Mouse (Mus musculus) kidney, postnatal 0 days (tissue): Measurements from ENCODE around the gene Xylt2. TPM values are rescaled to one million over a fixed set of nuclear protein-coding genes. Genes with fewer than 3 reads are reported as not detected.
A peak's percentile ranks its signal among the peaks of the same experiment; 100 is the strongest.

ENCODE experiments used
- ATAC-seq: fragments of 200-750 bp; cut with Nextera tagmentation; replicated peaks from 2 replicates; pipeline ENCODE4 v1.8.0; 2017; ENCODE audit warnings: low read depth, moderate number of reproducible peaks, moderate TSS enrichment, moderate library complexity; ENCODE audit not compliant: low FRiP score
- DNase-seq: peaks from one replicate; pipeline ENCODE4 v3.0.0-alpha.2; 2016; ENCODE audit warnings: low spot score
- H3K27ac ChIP-seq: fragments of 300-500 bp; sonication (generic); 2 replicates; pipeline ENCODE4 v1.5.1; 2014; ENCODE audit warnings: mild to moderate bottlenecking
- H3K27me3 ChIP-seq: fragments of 300-500 bp; sonication (generic); 2 replicates; pipeline ENCODE4 v1.6.1; 2014; ENCODE audit warnings: low read length, mixed read lengths; ENCODE audit not compliant: insufficient read depth
- H3K36me3 ChIP-seq: fragments of 300-500 bp; sonication (generic); 2 replicates; pipeline ENCODE4 v1.6.1; 2014; ENCODE audit warnings: low read length, mixed read lengths; ENCODE audit not compliant: insufficient read depth
- H3K4me1 ChIP-seq: fragments of 300-500 bp; sonication (generic); replicated peaks from 2 replicates; pipeline ENCODE4 v1.6.1; 2014; ENCODE audit warnings: antibody characterized with exemption, low read length, mixed read lengths; ENCODE audit not compliant: insufficient read depth
- H3K4me2 ChIP-seq: fragments of 300-500 bp; sonication (generic); 2 replicates; pipeline ENCODE4 v1.6.1; 2014; ENCODE audit warnings: mild to moderate bottlenecking, low read length, moderate library complexity, mixed read lengths
- H3K4me3 ChIP-seq: fragments of 300-500 bp; sonication (generic); replicated peaks from 2 replicates; pipeline ENCODE4 v1.5.1; 2014; ENCODE audit warnings: low read depth, low read length
- H3K9ac ChIP-seq: fragments of 300-500 bp; sonication (generic); 2 replicates; pipeline ENCODE4 v1.6.1; 2014; ENCODE audit warnings: low read depth, low read length
- H3K9me3 ChIP-seq: fragments of 300-500 bp; sonication (generic); replicated peaks from 2 replicates; pipeline ENCODE4 v1.6.1; 2016; ENCODE audit warnings: low read length, inconsistent platforms, mixed read lengths
- CTCF ChIP-seq: IDR thresholded peaks from 2 replicates; pipeline ENCODE4 v1.5.1; 2016; ENCODE audit warnings: antibody characterized with exemption, low read depth, mild to moderate bottlenecking, moderate library complexity
- WGBS: fragments of 180-500 bp; shearing (Covaris S2); extraction: QIAGEN DNeasy Blood & Tissue Kit; methylation state at CpG from one replicate; pipeline ENCODE4 v1.1.7; 2014; 5-methylcytosine and 5-hydroxymethylcytosine counted together
- polyA plus RNA-seq: library from polyadenylated mRNA; unstranded; fragments of >200 nt; fragmentation: Nextera tagmentation; extraction: Ambion mirVana; gene quantifications from 2 replicates; pipeline ENCODE4 v1.2.1, GENCODE M21; 2015

Gene Xylt2
- polyA plus RNA-seq, 1 experiment from 2014 or later: 21.4 TPM

DNA sequence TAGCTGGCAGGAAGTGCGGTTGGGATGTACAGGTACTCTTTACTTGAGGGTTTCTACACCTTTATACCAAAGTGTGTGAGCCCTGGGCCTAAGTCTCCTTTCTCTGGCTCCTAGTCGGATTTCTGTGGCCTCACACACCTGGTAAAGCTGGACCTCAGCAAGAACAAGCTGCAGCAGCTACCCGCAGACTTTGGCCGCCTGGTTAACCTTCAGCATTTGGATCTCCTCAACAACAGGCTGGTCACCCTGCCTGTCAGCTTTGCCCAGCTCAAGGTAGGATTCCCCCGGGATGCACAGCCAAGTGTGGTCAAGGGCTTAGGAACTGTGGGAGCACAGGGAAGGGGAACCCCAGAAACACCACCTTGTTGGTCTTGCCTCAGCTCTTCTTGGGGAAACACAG, 42.9 kb downstream of the Xylt2 start:
- H3K27me3 ChIP-seq: no peaks in the 10 kb centered on the region
- H3K4me3 ChIP-seq: no peak overlapping the region
- no peak for TF ChIP-seq CTCF
- H3K9me3 ChIP-seq: no peaks in the 10 kb centered on the region
- no peak overlapping the region for H3K4me2 ChIP-seq
- no peak for ATAC-seq
- peaks cover 65% of the 10 kb centered on the region for H3K36me3 ChIP-seq
- H3K4me1 ChIP-seq: peaks cover 8% of the 10 kb centered on the region; the same call in 1 of the 2 replicates
- H3K27ac ChIP-seq: no peak overlapping the region
- H3K9ac ChIP-seq: no peak overlapping the region
- DNase-seq: no peak
- 86% methylated on average over 5 of the region's 5 CpGs for WGBS

DNA sequence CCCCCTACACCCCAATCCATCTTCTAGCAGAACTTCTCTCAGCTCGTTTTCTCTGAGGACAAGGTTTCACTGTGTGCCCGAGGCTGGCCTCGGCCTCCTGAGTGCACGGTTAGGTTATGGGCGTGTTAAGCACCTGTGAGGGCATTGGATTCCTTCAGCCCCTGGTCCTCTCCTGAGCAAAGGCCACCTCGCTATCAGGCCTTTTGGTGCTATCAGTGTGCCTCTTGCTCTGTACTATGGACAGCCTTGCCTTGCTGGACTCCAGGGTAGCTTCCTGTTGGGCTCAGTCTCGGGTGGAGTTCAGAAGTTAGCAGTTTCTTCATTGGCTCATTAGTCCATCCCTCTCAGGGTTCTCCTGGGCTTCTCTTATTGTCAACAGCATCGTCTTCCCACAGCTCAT, 44.3 kb downstream of the Xylt2 start:
- TF ChIP-seq CTCF: no peak
- no peak overlapping the region for H3K4me3 ChIP-seq
- H3K36me3 ChIP-seq: peaks cover 51% of the 10 kb centered on the region
- H3K4me1 ChIP-seq: peaks cover 8% of the 10 kb centered on the region; the same call in 1 of the 2 replicates
- H3K9me3 ChIP-seq: no peaks in the 10 kb centered on the region
- DNase-seq (no peak), ATAC-seq (no peak)
- H3K9ac ChIP-seq: no peak overlapping the region
- WGBS: 81% methylated on average over 8 of the region's 8 CpGs
- no peak overlapping the region for H3K27ac ChIP-seq
- H3K27me3 ChIP-seq: no peaks in the 10 kb centered on the region
- H3K4me2 ChIP-seq: no peak overlapping the region

- no peak overlapping the region for H3K4me2 ChIP-seq
- DNase-seq: no peak
- no peak for ATAC-seq
- peaks cover 8% of the 10 kb centered on the region; the same call in 1 of the 2 replicates for H3K4me1 ChIP-seq
- no peaks in the 10 kb centered on the region for H3K9me3 ChIP-seq
- no peak overlapping the region for H3K27ac ChIP-seq
- peaks cover 42% of the 10 kb centered on the region for H3K36me3 ChIP-seq
- H3K27me3 ChIP-seq: no peaks in the 10 kb centered on the region
- no peak for TF ChIP-seq CTCF
- no peak overlapping the region for H3K9ac ChIP-seq
- H3K4me3 ChIP-seq: no peak overlapping the region
- WGBS: 92% methylated on average over 5 of the region's 5 CpGs
Observed at GRCm38 (mm10) chr11:94631969-94632368, 45.3 kb downstream of the Xylt2 start.

DNA sequence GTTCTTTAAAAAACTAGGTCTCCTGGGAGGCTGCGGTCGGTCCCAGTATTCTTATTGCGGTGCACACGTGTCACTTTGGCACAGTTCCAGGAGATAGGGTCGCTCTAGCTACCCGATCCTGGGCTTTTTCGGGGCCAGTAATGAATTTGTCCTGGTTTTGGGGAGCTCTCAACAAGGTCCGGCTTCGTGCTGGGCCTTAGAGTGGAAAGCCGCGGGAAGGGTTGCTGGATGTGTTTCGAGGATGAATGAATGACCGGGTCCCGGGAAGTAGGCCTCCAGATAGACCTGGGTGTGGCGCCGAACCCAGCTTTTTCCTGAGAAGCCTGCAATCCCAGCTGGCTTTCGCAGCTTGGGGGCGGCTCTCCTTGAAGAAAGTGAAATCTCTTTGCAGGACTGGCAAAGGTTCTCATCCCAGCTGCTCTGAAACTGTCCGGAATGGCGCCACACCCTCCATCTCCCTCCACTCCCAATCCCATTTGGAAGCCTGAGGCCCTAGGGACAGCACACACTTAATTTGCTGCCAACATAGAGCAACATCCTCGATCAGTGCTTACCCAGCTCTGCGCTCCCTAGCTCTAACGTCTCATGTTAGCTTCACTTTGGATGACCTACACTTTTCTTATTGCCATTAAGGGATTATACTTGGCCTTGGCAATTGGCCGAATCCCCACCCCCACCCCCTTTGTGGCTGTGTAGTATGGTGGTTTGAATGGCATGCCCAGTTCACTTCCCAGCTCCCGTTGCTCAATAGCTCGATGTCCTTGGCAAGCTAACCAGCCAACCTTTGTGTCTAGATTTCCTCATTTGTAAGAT, 46.9 kb downstream of the Xylt2 start:
- no peak for TF ChIP-seq CTCF
- Histone ChIP-seq H3K9ac (peak overlapping the region; percentile 93), H3K4me1 (peaks cover 8% of the 10 kb centered on the region; the same call in 1 of the 2 replicates), H3K4me2 (peak overlapping the region; percentile 94), H3K27me3 (no peaks in the 10 kb centered on the region), H3K36me3 (peaks cover 26% of the 10 kb centered on the region), H3K27ac (peak overlapping the region; percentile 76), H3K9me3 (no peaks in the 10 kb centered on the region), H3K4me3 (peak overlapping the region; percentile 94)
- 9% methylated on average over 26 of the region's 26 CpGs for WGBS
- DNase-seq (peak; percentile 32), ATAC-seq (peak; percentile 29; the same call in 1 of the 2 replicates)

DNA sequence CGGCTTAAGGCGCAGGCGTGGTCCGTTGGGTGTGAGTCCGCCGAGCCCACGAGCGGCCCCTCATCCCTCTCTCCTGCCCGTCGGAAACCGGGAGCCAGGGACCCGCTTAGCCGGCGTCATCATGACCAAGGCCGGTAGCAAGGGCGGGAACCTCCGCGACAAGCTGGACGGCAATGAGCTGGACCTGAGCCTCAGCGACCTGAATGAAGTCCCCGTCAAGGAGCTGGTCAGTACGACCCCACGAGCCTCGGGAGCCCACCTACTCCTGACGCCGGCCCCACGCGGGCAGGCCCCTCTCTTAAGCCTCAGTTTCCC, 47.5 kb downstream of the Xylt2 start:
- peaks cover 8% of the 10 kb centered on the region; the same call in 1 of the 2 replicates for H3K4me1 ChIP-seq
- TF ChIP-seq CTCF: no peak
- no peaks in the 10 kb centered on the region for H3K27me3 ChIP-seq
- peak overlapping the region; percentile 94 for H3K4me2 ChIP-seq
- WGBS: 1% methylated on average over 28 of the region's 28 CpGs
- ATAC-seq: peak; percentile 64
- peaks cover 20% of the 10 kb centered on the region for H3K36me3 ChIP-seq
- peak overlapping the region; percentile 93 for H3K9ac ChIP-seq
- peak overlapping the region; percentile 94 for H3K4me3 ChIP-seq
- H3K9me3 ChIP-seq: no peaks in the 10 kb centered on the region
- H3K27ac ChIP-seq: peak overlapping the region; percentile 76
- DNase-seq: no peak

GRCm38 (mm10) chr11:94629199-94629883, 48.0 kb downstream of the Xylt2 start, which contains the start of gene Lrrc59:
Gene Lrrc59, plus strand, starts transcription at chr11:94629767.
- Histone ChIP-seq H3K27me3 (no peaks in the 10 kb centered on the region), H3K27ac (peak within 1 kb of the TSS; percentile 76), H3K36me3 (peaks cover 15% of the 10 kb centered on the region), H3K4me2 (peak within 1 kb of the TSS; percentile 94), H3K9ac (peak within 1 kb of the TSS; percentile 93), H3K9me3 (no peaks in the 10 kb centered on the region), H3K4me3 (peak within 1 kb of the TSS; percentile 94), H3K4me1 (peaks cover 8% of the 10 kb centered on the region; the same call in 1 of the 2 replicates)
- peak; percentile 93 for ATAC-seq
- TF ChIP-seq CTCF: peak; percentile 96
- 4% methylated on average over 41 of the region's 41 CpGs for WGBS
- DNase-seq: peak; percentile 94
